Mouse (Mus musculus): ENCODE results near the gene Fam234b. TPM values are rescaled to one million over a fixed set of nuclear protein-coding genes. Genes with fewer than 3 reads are reported as not detected.

Gene Fam234b
- polyA plus RNA-seq, 1 experiment = 6.3 TPM

DNA sequence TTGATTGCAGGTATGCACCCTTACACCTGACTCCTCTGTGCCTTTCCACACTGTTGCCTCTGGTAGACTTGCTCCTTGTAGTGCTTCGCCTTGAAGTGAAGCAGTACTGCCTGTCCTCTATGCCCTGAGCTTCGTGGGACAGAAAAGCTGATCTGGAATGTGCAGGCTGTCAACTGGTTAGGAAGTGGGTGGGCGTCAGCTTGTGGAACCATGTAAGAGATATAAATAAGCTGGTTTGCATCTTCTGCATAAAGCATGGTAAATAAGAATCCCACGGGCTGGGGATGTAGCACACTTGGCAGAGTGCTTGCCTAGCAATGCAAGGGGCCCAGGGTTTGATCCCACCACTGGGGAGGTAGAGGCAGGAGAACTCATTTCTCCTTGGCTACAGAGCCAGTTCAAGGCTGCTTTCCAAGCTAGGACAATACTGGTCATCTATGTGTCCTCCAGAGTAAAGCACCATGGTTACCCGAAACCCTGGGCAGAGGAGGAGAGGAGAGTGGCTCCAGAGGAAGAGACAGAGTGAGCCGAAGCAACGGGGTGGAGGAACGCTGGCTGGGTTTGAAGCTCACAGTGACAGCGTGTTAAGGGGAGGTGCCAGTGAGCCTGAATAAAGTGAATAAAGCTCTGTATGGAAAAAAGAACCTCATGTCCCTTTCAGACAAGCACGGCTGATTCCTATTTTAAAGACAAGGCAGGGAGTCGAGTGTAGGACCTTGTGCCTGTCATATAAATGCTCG is 34.8 kb downstream of the Fam234b start:
- H3K27ac ChIP-seq (ENCODE audit: insufficient read depth, low read length) = no peak overlapping the region
- H3K9ac ChIP-seq (ENCODE audit: low read depth, poor library complexity, severe bottlenecking) = no peak overlapping the region
- H3K4me3 ChIP-seq (ENCODE audit: low read depth, low read length) = no peak overlapping the region
- TF ChIP-seq CTCF (IDR thresholded peaks at IDR 0.05; ENCODE audit: low read depth, low read length) (no peak), POLR2A (IDR thresholded peaks at IDR 0.05; ENCODE audit: insufficient read depth, low read length) (no peak), EP300 (IDR thresholded peaks at IDR 0.05; ENCODE audit: insufficient read depth, low read depth, low read length) (no peak)
- no peaks in the 10 kb centered on the region for H3K36me3 ChIP-seq (ENCODE audit: control insufficient read depth, insufficient read depth, low read length, poor library complexity, severe bottlenecking)
- H3K27me3 ChIP-seq (ENCODE audit: control insufficient read depth, insufficient read depth, low read length, poor library complexity, severe bottlenecking) = no peaks in the 10 kb centered on the region
- no peaks in the 10 kb centered on the region for H3K9me3 ChIP-seq (replicated peaks; ENCODE audit: control insufficient read depth, insufficient read depth, low read length, poor library complexity, severe bottlenecking)
- no peaks in the 10 kb centered on the region for H3K4me1 ChIP-seq (ENCODE audit: control insufficient read depth, insufficient read depth, low read length)

DNA sequence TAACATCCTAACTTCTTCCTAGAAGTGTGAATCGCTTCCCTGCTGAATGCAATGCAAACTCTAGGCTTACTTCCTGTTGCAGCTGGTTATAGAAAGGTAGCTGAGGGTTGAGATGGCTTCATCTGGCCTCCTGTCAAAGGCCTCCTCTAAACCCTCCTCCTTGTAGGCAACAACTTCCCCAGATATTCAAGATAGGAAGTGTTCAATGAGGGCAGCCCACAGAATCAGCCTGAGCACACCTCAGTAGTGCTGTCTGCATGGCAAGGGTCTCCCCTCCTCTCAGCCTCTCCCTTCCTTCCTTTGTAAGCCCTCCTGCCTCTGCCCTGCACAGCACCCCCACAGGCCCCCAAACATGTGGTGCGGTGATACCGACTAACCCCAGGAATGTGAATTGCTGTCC is 38.0 kb downstream of the Fam234b start:
- no peak overlapping the region for H3K9ac ChIP-seq (ENCODE audit: low read depth, poor library complexity, severe bottlenecking)
- TF ChIP-seq POLR2A (IDR thresholded peaks at IDR 0.05; ENCODE audit: insufficient read depth, low read length) (no peak), EP300 (IDR thresholded peaks at IDR 0.05; ENCODE audit: insufficient read depth, low read depth, low read length) (no peak), CTCF (IDR thresholded peaks at IDR 0.05; ENCODE audit: low read depth, low read length) (no peak)
- H3K36me3 ChIP-seq (ENCODE audit: control insufficient read depth, insufficient read depth, low read length, poor library complexity, severe bottlenecking) = no peaks in the 10 kb centered on the region
- H3K4me1 ChIP-seq (ENCODE audit: control insufficient read depth, insufficient read depth, low read length) = peaks cover 2% of the 10 kb centered on the region
- H3K27me3 ChIP-seq (ENCODE audit: control insufficient read depth, insufficient read depth, low read length, poor library complexity, severe bottlenecking) = no peaks in the 10 kb centered on the region
- no peak overlapping the region for H3K4me3 ChIP-seq (ENCODE audit: low read depth, low read length)
- no peaks in the 10 kb centered on the region for H3K9me3 ChIP-seq (replicated peaks; ENCODE audit: control insufficient read depth, insufficient read depth, low read length, poor library complexity, severe bottlenecking)
- no peak overlapping the region for H3K27ac ChIP-seq (ENCODE audit: insufficient read depth, low read length)

DNA sequence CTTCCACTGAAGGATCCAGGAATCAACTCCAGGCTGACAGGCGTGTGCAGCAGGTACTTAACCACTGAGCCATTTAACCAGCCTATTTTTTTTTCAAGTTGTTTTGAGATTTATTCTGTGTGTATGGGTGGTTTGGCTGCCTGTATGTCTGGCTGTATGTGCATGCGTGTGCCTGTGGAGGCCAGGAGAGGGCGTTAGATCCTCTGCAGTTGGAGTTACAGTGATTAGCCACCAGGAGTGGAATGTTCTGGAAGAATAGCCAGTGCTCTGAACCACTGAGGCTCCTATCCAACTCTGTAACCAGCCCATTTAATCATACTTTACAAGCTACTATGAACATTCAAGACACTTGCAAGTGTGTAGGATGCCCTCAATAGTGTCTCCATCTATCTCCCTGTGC is 38.8 kb downstream of the Fam234b start:
- Histone ChIP-seq H3K27ac (ENCODE audit: insufficient read depth, low read length) (no peak overlapping the region), H3K36me3 (ENCODE audit: control insufficient read depth, insufficient read depth, low read length, poor library complexity, severe bottlenecking) (no peaks in the 10 kb centered on the region), H3K4me3 (ENCODE audit: low read depth, low read length) (no peak overlapping the region), H3K4me1 (ENCODE audit: control insufficient read depth, insufficient read depth, low read length) (peaks cover 2% of the 10 kb centered on the region), H3K9me3 (replicated peaks; ENCODE audit: control insufficient read depth, insufficient read depth, low read length, poor library complexity, severe bottlenecking) (no peaks in the 10 kb centered on the region), H3K27me3 (ENCODE audit: control insufficient read depth, insufficient read depth, low read length, poor library complexity, severe bottlenecking) (no peaks in the 10 kb centered on the region), H3K9ac (ENCODE audit: low read depth, poor library complexity, severe bottlenecking) (no peak overlapping the region)
- TF ChIP-seq EP300 (IDR thresholded peaks at IDR 0.05; ENCODE audit: insufficient read depth, low read depth, low read length) (no peak), CTCF (IDR thresholded peaks at IDR 0.05; ENCODE audit: low read depth, low read length) (peak; percentile 24)

- Histone ChIP-seq H3K9me3 (replicated peaks; ENCODE audit: control insufficient read depth, insufficient read depth, low read length, poor library complexity, severe bottlenecking) (no peaks in the 10 kb centered on the region), H3K27me3 (ENCODE audit: control insufficient read depth, insufficient read depth, low read length, poor library complexity, severe bottlenecking) (no peaks in the 10 kb centered on the region), H3K4me1 (ENCODE audit: control insufficient read depth, insufficient read depth, low read length) (peaks cover 2% of the 10 kb centered on the region), H3K36me3 (ENCODE audit: control insufficient read depth, insufficient read depth, low read length, poor library complexity, severe bottlenecking) (no peaks in the 10 kb centered on the region), H3K9ac (ENCODE audit: low read depth, poor library complexity, severe bottlenecking) (no peak overlapping the region), H3K4me3 (ENCODE audit: low read depth, low read length) (no peak overlapping the region), H3K27ac (ENCODE audit: insufficient read depth, low read length) (no peak overlapping the region)
- TF ChIP-seq EP300 (IDR thresholded peaks at IDR 0.05; ENCODE audit: insufficient read depth, low read depth, low read length) = no peak
Observed at GRCm38 (mm10) chr6:135237326-135237725, 39.5 kb downstream of the Fam234b start.

GRCm38 (mm10) chr6:135238211-135238610 is 40.4 kb downstream of the Fam234b start:
- Histone ChIP-seq H3K9ac (ENCODE audit: low read depth, poor library complexity, severe bottlenecking) (no peak overlapping the region), H3K4me3 (ENCODE audit: low read depth, low read length) (no peak overlapping the region), H3K36me3 (ENCODE audit: control insufficient read depth, insufficient read depth, low read length, poor library complexity, severe bottlenecking) (no peaks in the 10 kb centered on the region), H3K4me1 (ENCODE audit: control insufficient read depth, insufficient read depth, low read length) (peaks cover 2% of the 10 kb centered on the region), H3K27ac (ENCODE audit: insufficient read depth, low read length) (peak overlapping the region; percentile 43), H3K27me3 (ENCODE audit: control insufficient read depth, insufficient read depth, low read length, poor library complexity, severe bottlenecking) (no peaks in the 10 kb centered on the region), H3K9me3 (replicated peaks; ENCODE audit: control insufficient read depth, insufficient read depth, low read length, poor library complexity, severe bottlenecking) (no peaks in the 10 kb centered on the region)
- no peak for TF ChIP-seq POLR2A (IDR thresholded peaks at IDR 0.05; ENCODE audit: insufficient read depth, low read length)
- 0 out of 2 replicates have a peak, but pooled peaks have one; percentile 39 for TF ChIP-seq EP300 (IDR thresholded peaks at IDR 0.05; ENCODE audit: insufficient read depth, low read depth, low read length)
- no peak for TF ChIP-seq CTCF (IDR thresholded peaks at IDR 0.05; ENCODE audit: low read depth, low read length)

- Histone ChIP-seq H3K4me3 (ENCODE audit: low read depth, low read length) (no peak overlapping the region), H3K27me3 (ENCODE audit: control insufficient read depth, insufficient read depth, low read length, poor library complexity, severe bottlenecking) (no peaks in the 10 kb centered on the region), H3K36me3 (ENCODE audit: control insufficient read depth, insufficient read depth, low read length, poor library complexity, severe bottlenecking) (no peaks in the 10 kb centered on the region), H3K4me1 (ENCODE audit: control insufficient read depth, insufficient read depth, low read length) (peaks cover 2% of the 10 kb centered on the region), H3K9ac (ENCODE audit: low read depth, poor library complexity, severe bottlenecking) (no peak overlapping the region), H3K9me3 (replicated peaks; ENCODE audit: control insufficient read depth, insufficient read depth, low read length, poor library complexity, severe bottlenecking) (no peaks in the 10 kb centered on the region), H3K27ac (ENCODE audit: insufficient read depth, low read length) (no peak overlapping the region)
- TF ChIP-seq POLR2A (IDR thresholded peaks at IDR 0.05; ENCODE audit: insufficient read depth, low read length) = no peak
- TF ChIP-seq EP300 (IDR thresholded peaks at IDR 0.05; ENCODE audit: insufficient read depth, low read depth, low read length) = no peak
- no peak for TF ChIP-seq CTCF (IDR thresholded peaks at IDR 0.05; ENCODE audit: low read depth, low read length)
Observed at GRCm38 (mm10) chr6:135240361-135240760, 42.6 kb downstream of the Fam234b start.
